Mouse (Mus musculus): ENCODE measurements around the gene Tmem59l. TPM values are rescaled to one million over a fixed set of nuclear protein-coding genes. Genes with fewer than 3 reads are reported as not detected.

Tmem59l gene
- total RNA-seq, 2 experiments from 2014 or later: not detected

- no peak for DNase-seq
These were observed 27.0 kb downstream of the Tmem59l start for GRCm38 (mm10) chr8:70460199-70460598.

GRCm38 (mm10) chr8:70459636-70460035, 27.5 kb downstream of the Tmem59l start:
- DNase-seq: no peak

DNA sequence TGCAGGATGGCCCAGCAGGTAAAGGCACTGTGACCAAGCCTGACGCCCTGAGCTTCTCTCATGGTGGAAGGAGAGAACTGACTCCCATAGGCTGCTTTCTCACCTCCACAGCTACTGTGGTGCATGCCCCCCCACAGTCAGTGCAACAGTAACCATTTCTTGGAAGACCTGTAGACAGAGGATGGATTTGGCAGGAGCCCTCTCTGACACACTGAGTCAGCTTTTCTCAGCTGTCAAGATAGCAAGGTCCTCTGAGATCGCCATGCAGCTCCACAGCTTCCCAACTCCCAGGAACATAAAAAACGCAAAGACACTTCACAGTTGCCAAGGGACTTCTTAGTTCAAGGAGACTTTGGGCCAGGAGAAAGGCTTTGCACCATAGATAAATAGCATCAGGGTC, 28.7 kb downstream of the Tmem59l start:
- no peak for DNase-seq

- no peak for DNase-seq
These were observed 29.3 kb downstream of the Tmem59l start for GRCm38 (mm10) chr8:70457882-70458281.

DNA sequence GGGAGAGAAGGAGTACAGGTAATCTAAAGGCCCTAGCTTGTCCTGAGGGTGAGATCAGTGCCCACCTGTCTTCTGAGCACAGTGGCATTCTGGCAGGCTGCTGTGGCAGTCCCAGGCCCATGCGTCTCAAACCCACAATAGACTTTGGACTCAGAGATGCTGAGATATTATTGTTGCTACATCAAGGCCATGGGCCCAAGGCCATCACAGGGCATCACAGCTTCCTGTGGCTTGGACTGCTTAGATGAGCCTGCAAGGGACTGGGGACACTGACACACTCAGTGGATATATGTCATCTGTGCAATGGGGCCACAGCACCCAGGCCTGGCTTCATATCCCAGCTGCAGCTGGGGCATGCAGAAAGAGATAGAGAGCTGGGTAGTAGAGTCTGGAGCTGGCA, 30.2 kb downstream of the Tmem59l start:
- no peak for DNase-seq

- DNase-seq: no peak
These were observed 33.3 kb downstream of the Tmem59l start for GRCm38 (mm10) chr8:70453852-70454251.

DNA sequence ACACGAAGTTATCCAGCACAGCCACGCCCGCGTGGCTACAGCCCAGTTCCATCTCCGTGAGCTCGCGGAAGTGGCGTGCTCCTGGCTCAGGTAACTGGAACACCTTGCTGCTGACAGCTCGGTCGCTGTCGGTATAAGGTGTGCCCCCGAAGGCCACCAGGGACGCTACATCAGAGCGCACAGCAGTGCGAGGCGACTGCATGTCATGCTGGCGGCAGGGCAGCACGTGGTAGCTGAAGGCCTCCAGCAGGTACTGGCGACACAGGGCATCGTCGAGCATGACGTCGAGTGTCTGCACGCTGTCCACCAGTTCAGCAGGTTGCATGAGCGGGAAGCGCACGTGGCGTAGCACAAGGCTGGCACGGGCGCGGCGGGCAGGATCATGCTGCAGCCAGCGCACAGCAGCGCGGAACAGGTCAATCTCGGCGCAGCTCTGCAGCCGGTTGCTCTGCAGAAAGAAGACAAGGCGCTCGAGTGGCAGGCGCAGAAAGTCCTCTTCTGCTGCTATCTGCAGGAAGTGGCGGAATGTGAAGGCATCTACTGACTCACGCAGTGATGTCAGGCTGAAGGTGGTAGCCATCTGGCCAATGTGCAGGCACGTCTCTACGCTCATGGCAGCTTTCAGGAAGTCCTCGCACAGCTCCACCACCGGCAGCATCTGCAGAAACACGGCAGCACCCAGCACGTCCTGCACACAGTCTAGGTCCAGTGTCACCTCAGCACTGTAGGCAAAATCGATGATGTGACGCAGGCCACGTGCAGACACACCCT, 34.8 kb downstream of the Tmem59l start:
- DNase-seq: no peak

GRCm38 (mm10) chr8:70447639-70448420, 39.3 kb downstream of the Tmem59l start:
- DNase-seq: peak; percentile 34 to 51

DNA sequence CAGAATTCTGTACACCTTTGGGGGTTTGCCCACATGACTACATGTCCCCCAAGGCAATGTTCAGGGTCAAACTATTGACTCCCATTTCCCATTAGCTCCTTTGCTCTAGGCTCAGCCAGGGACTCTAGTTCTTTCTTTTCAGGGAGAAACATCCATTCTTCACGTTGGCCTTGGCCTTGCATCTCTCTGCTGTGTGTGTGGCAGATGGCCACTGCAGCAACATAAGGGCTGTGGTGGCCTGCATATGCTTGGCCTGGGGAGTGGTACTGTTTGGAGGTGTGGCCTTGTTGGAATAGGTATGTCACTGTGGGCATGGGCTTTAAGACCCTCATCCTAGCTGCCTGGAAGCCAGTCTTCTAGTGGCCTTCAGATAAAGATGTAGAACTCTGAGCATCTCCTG, 41.2 kb downstream of the Tmem59l start:
- DNase-seq: no peak

DNA sequence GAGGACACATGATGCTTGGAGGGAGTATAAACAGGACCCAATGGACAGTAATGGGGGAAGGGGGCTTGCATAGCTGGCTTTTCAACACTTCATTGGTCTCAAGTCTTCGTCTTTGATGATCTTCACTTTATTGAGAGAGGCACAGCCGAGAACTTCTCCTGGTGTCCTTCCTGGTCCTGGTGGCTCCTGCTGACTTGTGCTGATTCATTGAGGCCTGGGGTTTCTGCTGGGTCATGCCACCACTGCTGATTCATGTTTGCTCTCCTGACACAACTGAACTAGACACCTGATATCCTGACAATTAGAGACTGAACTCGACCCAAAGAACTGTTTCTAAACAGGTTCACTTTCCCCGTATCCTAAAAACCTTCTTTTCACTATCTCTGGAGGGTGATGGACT, 43.8 kb downstream of the Tmem59l start:
- no peak for DNase-seq

DNA sequence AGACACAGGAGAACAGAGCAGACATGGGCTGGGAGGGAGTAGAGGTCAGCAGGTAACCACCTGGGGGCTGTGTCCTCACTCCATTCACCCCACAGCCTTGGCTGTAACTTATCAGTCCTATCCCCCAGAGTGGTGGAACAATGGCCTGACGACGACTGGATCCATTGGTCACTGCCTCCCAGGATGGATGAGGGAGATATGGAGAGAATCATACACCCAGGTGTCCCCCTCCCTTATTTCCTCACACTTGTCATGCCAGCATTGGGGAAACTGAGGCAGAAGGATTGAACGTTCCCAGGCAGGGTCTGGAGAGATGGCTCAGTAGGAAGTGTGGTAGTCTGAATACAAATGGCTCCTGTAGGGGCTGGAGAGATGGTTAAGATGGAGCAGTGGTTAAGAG, 45.6 kb downstream of the Tmem59l start:
- DNase-seq: no peak

- DNase-seq: no peak
These were observed 46.9 kb downstream of the Tmem59l start for GRCm38 (mm10) chr8:70440246-70440645.

- no peak for DNase-seq
These were observed 47.3 kb downstream of the Tmem59l start for GRCm38 (mm10) chr8:70439848-70440179.

- DNase-seq: peak; percentile 97 to 98
These were observed 47.9 kb downstream of the Tmem59l start, which contains the start of gene Crtc1 for GRCm38 (mm10) chr8:70439055-70439847. Gene Crtc1 (minus strand): TSS chr8:70439579.

DNA sequence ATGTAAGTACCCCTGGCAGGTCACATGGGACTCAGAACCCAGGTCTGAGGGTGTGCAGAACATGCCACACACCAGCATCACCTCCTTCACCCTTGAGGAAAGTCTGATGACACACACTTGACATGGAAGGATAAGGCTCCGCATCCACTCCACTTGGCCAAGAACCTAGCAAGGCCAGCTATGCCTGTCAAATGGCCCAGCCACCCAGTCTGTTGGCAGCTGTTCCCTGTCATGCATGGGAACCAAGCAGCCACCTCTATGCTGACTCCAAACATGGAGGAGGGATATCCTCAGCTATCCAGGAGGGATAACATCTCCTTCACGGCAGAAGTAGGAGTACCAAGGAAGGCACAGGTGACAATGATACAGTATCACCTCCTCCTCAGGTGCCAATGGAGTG, 48.7 kb downstream of the Tmem59l start:
- no peak for DNase-seq

GRCm38 (mm10) chr8:70435156-70435555, 52.0 kb downstream of the Tmem59l start:
- no peak for DNase-seq

Other genes starting within 250 kb of the Tmem59l start
- gene Homer3, start 204.5 kb downstream of the Tmem59l start, total RNA-seq (2021): 1 to 10 TPM; 7.7 to 8.4 TPM
- 10 to 100 TPM; 27.4 to 34.6 TPM for gene Ddx49, start 184.9 kb downstream of the Tmem59l start, total RNA-seq (2021)
- gene Cope, start 184.8 kb downstream of the Tmem59l start, total RNA-seq (2021): 100 to 1,000 TPM; 157 to 174 TPM
- gene Cers1, start 171.6 kb downstream of the Tmem59l start, total RNA-seq (2021): under 1 TPM; 0.55 to 0.57 TPM
- under 1 TPM in 1 of 2 experiments, not detected in 1; 0.28 TPM for gene Gdf1, start 157.5 kb downstream of the Tmem59l start, total RNA-seq (2021)
- 10 to 100 TPM; 46.1 to 46.8 TPM for gene Upf1, start 134.1 kb downstream of the Tmem59l start, total RNA-seq (2021)
- gene Comp, start 113.8 kb downstream of the Tmem59l start, total RNA-seq (2021): 1 to 10 TPM; 5.1 to 6.6 TPM
- 1 to 10 TPM; 7.8 to 9.0 TPM for gene Crtc1, start 47.8 kb downstream of the Tmem59l start, total RNA-seq (2021)
- 1 to 10 TPM; 8.4 to 9.7 TPM for gene Klhl26, start 10.4 kb downstream of the Tmem59l start, total RNA-seq (2021)
- gene Crlf1, start 5.8 kb upstream of the Tmem59l start, total RNA-seq (2021): under 1 TPM; 0.20 to 0.62 TPM
- 100 to 1,000 TPM; 113 to 128 TPM for gene Rex1bd, start 19.4 kb upstream of the Tmem59l start, total RNA-seq (2021)
- 1,000 to 10,000 TPM; 1,328 to 1,514 TPM for gene Uba52, start 23.4 kb upstream of the Tmem59l start, total RNA-seq (2021)
- gene Fkbp8, start 40.4 kb upstream of the Tmem59l start, total RNA-seq (2021): 100 to 1,000 TPM; 120 to 129 TPM
- 100 to 1,000 TPM in 1 of 2 experiments, 10 to 100 TPM in 1; 92.4 to 107 TPM for gene Kxd1, start 40.6 kb upstream of the Tmem59l start, total RNA-seq (2021)
- 10 to 100 TPM; 10.9 to 12.0 TPM for gene Ell, start 52.1 kb upstream of the Tmem59l start, total RNA-seq (2021)
- gene Isyna1, start 107.0 kb upstream of the Tmem59l start, total RNA-seq (2021): 10 to 100 TPM; 15.4 to 28.2 TPM
- gene Ssbp4, start 121.5 kb upstream of the Tmem59l start, total RNA-seq (2021): 10 to 100 TPM; 29.9 to 35.7 TPM
- gene Lrrc25, start 128.8 kb upstream of the Tmem59l start, total RNA-seq (2021): 1 to 10 TPM; 1.6 to 2.5 TPM
- gene Gdf15, start 145.1 kb upstream of the Tmem59l start, total RNA-seq (2021): 1 to 10 TPM; 1.4 to 2.0 TPM
- 10 to 100 TPM; 40.5 to 41.1 TPM for gene Pgpep1, start 173.0 kb upstream of the Tmem59l start, total RNA-seq (2021)
- 10 to 100 TPM; 66.7 to 73.1 TPM for gene Lsm4, start 185.9 kb upstream of the Tmem59l start, total RNA-seq (2021)
- gene Jund, start 211.6 kb upstream of the Tmem59l start, total RNA-seq (2021): 100 to 1,000 TPM; 129 to 138 TPM
- under 1 TPM in 1 of 2 experiments, not detected in 1; 0.05 TPM for gene Iqcn, start 216.1 kb upstream of the Tmem59l start, total RNA-seq (2021)
- not detected for gene Gm3336, start 231.2 kb upstream of the Tmem59l start, total RNA-seq (2021)
- 1 to 10 TPM; 1.4 to 2.0 TPM for gene Pde4c, start 236.4 kb upstream of the Tmem59l start, total RNA-seq (2021)

Data from heart, adult 18-20 months (tissue).